Mouse (Mus musculus) urinary bladder, postnatal 36 days (tissue): ENCODE measurements at regions not wholly inside any gene's neighbourhood (a gene's known extent, or its start where the extent isn't known, plus 50 kb on each side); places are given as distances from the start of the nearest gene placed in this dataset.
"Not testable (repeated sequence)": the region's sequence is repeated elsewhere in the genome, so short reads cannot be mapped to it uniquely, and the experiment has no call there.

Experiments used
- DNase-seq, 2 experiments: peaks; one replicate each; pipeline ENCODE4 v3.0.0; 2022; ENCODE audit warnings: low spot score in 2 of 2, mixed read lengths in 1 of 2

DNA sequence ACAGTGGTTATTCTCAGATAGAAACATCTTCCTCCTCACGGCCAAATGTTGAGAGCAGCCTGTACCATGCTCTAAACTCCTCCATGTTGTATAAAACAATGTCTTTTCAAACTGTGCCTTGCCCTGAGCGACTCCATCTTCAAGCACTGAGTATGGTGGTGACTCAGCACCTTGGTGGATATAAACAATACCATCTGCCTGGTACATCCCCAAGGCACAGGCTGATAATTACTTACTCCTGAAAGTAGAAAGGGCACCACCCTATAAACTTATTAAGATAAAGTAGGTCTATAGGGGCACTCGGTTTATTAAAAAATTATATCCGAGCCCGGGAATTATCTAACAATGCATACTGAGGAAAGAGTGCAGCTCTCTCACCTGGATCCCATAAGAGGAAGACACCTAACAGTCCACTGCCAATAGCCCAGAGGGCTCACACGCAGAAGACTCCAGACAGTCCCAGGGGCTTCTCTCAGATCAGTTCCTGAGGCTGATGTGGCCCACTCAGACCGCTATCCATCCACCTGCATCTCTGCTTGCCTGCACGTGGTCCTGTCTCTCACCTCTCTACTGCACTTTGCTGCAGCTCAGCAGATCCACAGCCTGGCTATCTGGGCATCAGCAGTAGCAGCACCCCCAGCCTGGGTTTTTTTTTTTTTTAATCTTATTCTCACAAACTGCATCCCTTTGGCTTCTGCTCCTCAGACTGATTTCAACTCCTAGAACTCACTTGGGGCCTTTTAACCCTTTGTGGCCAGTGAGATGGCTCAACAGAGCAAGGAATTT, 109.7 kb upstream of the Dlg1 start:
- no peak for DNase-seq

DNA sequence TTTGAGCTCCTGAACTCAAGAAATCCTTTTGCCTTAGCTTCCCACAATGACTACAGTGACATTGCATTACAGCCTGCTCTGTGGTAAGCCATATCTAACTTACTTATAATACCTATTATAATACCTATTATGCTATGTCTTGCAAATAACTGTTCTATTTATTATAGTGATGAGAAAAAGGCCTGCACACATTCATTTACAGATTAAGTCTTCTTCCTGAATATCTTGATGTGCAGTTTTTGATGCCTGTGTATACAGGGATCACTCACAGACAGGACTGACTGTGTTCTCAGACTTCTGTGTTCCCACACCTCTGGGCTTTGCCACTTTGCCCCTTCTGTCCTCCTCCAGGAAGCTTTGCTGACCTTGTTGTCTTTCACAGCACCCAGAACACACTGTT, 102.8 kb upstream of the Dlg1 start:
- DNase-seq, result no peak

DNA sequence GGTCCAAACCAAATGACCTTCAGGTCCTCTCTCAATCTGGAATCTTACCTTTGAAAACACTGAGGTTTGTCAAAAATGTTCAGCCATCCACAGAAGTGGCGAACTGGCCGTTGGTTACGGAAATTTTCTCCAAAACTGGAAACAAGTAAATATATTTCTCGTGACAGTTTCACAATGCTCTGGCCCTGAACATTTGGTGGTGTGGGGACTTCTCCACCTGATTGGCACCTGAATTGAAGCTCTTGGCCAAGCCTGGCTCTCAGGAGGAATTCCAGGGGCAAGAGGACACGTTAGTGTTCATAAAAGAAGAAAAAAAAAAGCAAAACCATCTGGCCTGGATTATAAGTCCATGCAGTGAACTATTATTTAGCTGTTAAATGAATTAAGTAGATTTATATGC, 98.3 kb upstream of the Dlg1 start:
- no peak for DNase-seq

- no peak for DNase-seq
Observed at GRCm38 (mm10) chr16:31568316-31568715, 94.9 kb upstream of the Dlg1 start.

DNA sequence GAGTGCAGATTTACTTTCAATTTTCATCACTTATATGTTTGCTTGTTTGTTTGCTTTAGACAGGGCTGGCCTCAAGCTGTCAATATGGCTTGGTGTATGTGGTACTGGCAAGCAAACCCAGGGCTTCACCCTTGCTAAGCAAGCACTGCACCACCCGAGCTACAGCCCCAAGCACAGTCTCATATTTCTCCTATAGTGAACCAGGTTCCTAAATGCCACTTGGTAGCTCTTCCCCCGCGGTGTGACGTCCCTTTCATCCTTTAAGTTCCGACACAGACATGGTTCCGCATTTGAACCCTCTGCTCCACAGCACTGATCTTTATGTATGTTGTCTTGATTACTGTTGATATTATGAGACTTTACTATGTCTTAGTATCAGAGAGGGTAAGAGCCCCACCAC, 93.4 kb upstream of the Dlg1 start:
- DNase-seq, result no peak

- DNase-seq, result peak in 1 of 2 experiments; percentile 59
Observed at GRCm38 (mm10) chr16:31570311-31571139, 92.7 kb upstream of the Dlg1 start.

DNA sequence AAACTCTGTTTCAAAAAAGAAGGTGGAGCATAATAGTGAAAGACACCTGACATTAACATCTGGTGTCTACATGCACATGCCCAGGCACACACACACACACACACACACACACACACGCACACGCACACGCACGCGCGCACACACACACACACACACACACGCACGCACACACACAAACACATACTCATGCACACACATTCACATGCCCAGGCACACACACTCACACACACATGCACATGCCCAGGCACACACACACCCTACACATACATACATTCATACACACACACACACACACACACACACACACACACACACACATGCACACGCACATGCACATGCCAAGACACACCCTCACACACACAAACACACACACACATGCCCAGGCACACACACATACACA, 89.4 kb upstream of the Dlg1 start:
- not testable (repeated sequence) for DNase-seq

- not testable (repeated sequence) for DNase-seq
Observed at GRCm38 (mm10) chr16:31575646-31576045, 87.6 kb upstream of the Dlg1 start.

DNA sequence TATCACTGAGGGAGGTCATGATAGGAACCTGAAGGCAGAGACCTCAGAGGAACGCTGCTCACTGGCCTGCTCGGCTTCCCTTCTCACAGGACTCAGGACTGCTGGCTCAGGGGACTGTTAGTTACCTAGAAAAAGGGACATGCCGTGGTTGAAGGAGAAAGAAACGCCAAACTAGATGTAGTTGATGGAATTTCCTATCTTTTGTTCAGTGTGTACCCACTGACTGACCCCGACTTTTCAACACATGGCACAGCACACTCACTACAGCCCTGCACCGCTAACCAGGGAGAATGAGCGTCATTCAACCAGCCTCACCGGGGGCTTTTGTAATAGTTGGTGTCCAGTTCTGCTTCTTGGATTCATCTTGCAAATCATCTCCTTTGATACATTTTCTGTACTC, 86.8 kb upstream of the Dlg1 start:
- DNase-seq, result no peak

DNA sequence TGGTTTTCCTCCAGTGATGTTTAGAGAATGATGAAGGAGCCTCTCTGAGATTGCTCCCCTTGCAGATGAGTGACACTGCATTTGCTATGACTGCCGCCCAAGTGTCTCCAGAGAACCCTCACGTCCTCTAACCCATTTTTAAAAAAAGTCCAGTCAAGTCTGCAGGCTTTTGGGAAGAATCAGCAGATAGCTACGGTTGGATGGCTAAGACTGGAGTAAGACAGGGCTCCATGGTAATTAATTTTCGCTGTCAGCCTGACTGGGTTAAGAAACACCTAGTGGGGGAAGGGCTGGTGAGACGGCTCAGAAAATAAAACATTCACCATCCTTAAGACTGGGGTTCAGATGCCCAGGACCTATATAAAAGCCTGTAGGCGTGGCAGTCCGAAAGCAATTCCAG, 85.9 kb upstream of the Dlg1 start:
- no peak for DNase-seq

GRCm38 (mm10) chr16:31579318-31579717, 83.9 kb upstream of the Dlg1 start:
- DNase-seq, result no peak

DNA sequence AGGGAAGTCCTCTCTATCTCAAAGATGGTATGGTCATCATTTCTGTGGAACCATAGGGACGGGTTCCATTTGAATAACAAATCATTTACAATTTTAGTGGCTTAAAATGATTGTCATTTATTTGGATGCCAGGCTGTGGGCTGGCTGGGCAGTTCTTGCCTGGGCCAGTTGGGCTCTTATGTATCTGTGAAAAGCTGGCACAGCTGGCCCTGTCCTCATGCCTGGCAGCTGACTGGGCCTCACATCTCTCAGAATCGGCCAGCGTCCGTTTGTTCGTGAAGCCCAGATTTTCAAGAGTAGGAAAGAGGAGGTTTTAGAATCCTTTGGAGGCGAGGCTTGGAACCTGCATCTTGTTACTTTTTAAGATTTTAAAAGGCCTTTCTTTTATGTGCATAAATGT, 82.5 kb upstream of the Dlg1 start:
- no peak for DNase-seq

DNA sequence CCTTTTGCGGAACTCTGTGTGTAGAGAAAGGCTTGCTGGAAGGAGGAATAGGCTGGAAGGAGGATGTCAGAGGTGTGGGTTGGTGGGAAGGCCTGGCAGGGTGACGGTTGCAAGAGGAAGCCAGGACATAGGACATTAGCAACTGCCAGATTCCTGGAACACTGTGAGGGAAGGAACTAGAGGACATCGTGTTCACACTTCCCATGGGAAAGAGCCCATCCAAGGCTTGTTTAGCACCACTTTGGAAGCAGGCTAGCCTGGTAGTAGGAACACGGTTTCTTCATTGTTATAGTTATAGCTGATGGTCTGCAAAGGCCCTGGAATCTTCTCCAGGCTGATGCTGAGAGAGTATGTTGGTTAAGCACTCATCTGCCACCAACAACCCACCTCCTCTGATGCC, 80.4 kb upstream of the Dlg1 start:
- no peak for DNase-seq

DNA sequence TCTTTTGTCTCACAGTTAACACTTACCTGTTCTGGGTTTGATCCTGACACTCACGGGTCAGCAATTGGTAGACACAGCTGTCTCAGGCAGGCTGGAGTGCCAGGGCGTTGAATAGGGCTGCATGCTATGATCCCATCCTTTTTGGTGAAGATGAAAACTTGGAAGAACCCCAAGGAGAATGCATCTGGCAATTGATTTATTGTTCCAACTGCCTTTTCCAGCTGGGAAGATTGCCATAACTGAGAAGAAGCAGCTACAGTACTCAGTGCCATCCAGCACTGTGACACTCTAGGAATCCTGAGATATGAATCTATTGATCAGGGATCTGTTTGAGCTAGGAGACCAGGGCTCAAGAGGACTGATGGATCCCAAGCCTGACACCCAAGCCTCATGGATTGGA, 79.6 kb upstream of the Dlg1 start:
- DNase-seq, result no peak

DNA sequence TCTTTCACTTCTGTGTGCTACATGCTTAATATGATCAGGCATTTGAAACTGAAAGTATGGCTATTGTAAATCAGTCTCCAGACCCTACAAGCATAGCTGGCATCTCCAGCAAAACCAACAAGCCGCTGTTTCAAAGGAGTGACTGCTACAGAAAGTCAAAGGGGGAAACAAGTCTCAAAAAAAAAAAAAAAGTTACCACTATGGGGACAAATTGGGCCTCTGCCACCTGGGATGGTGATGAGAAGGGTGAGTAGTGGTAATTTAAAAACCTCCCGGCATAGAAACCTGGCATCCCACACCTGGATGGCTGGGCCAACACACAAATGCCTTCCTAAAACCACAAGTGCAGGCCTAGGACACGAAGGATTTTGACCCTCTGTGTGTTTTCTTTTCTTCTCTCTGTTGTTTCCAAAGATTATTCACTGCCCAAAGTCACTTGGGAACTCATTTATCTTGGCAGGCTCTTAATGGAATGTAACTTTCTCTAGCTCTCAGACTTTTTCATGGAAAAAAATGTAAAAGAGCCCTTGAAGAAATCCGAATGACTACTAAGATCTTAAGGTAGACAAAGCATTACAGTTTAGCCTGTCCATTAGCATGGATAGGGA, 78.9 kb upstream of the Dlg1 start:
- no peak for DNase-seq

GRCm38 (mm10) chr16:31587036-31587435, 76.2 kb upstream of the Dlg1 start:
- DNase-seq, result no peak

GRCm38 (mm10) chr16:31589576-31589975, 73.7 kb upstream of the Dlg1 start:
- DNase-seq, result peak in 1 of 2 experiments; percentile 28

GRCm38 (mm10) chr16:31591565-31591964, 71.7 kb upstream of the Dlg1 start:
- no peak for DNase-seq

GRCm38 (mm10) chr16:31592014-31592871, 71.0 kb upstream of the Dlg1 start:
- peak; percentile 52 to 64 for DNase-seq

GRCm38 (mm10) chr16:31592973-31593683, 70.1 kb upstream of the Dlg1 start:
- peak in 1 of 2 experiments; percentile 33 for DNase-seq

- DNase-seq, result no peak
Observed at GRCm38 (mm10) chr16:31597965-31598364, 65.3 kb upstream of the Dlg1 start.
